Mouse (Mus musculus) gastrocnemius, postnatal 36 days (tissue): ENCODE measurements around the gene Ctf1. TPM values are rescaled to one million over a fixed set of nuclear protein-coding genes. Genes with fewer than 3 reads are reported as not detected.
A peak's percentile ranks its signal among the peaks of the same experiment; 100 is the strongest.

Experiments used
- DNase-seq, 2 experiments: peaks; one replicate each; pipeline ENCODE4 v3.0.0; 2022
- intact Hi-C: fragments of 180-260 bp; cut with DNase I; formaldehyde crosslinking; loops from one replicate; pipeline ENCODE4 v1.15.1; 2025
- long read RNA-seq, 2 experiments: library from polyadenylated mRNA; stranded (forward); transcript quantifications; one replicate each; pipeline ENCODE4 v2.0.0; 2021
- total RNA-seq, 2 experiments: library from RNA; stranded (reverse); gene quantifications; 2 replicates each; pipeline ENCODE4 v1.2.3; 2021

Gene Ctf1
- total RNA-seq = 10 to 100 TPM; 14.6 to 18.7 TPM
- long read RNA-seq, experiment 1, transcript Ctf1-204 (3 exons, 784 nt) = major isoform, 12 of 22 reads
- long read RNA-seq, experiment 1, partial matches to known transcripts = 1 of 22 reads
- long read RNA-seq, experiment 1, other reads (novel, unspliced or antisense) = 3 of 22 reads
- long read RNA-seq, experiment 2, transcript Ctf1-204 (3 exons, 784 nt) = major isoform, 29 of 42 reads
- long read RNA-seq, experiment 2, transcript Ctf1-201 (3 exons, 1,352 nt) = minor isoform, 6 of 42 reads
- long read RNA-seq, experiment 2, partial matches to known transcripts = 0 of 42 reads
- long read RNA-seq, experiment 2, other reads (novel, unspliced or antisense) = 7 of 42 reads

- intact Hi-C loops = no loop called here
- DNase-seq = peak; percentile 63 to 66
Measured at GRCm38 (mm10) chr7:127712461-127713385, at the start of gene Ctf1. Gene Ctf1, plus strand, starts transcription at chr7:127712736.

DNA sequence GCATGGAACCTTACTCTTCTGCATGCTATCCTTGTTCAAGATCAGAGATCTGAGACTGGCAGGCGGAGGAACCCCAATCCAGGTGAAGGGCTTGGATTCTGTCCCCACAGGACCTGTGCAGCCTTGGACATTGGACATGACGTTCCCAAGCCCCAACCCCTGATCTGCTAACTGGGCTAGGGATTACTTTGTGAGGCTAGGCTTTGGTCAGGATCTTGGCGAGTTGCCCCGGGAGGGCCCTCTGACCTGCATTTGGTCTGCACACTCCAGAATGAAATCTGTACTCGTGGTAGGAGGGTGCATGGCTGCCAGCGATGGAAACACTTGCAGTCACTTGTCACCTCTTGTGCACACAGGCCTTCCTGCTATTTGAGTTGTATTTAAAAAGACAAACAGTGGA lies 49.6 kb upstream of the Ctf1 start:
- DNase-seq = no peak
- intact Hi-C loops = no loop called here

GRCm38 (mm10) chr7:127666066-127666654 lies 46.4 kb upstream of the Ctf1 start:
- DNase-seq = no peak
- intact Hi-C loops = no loop called here

DNA sequence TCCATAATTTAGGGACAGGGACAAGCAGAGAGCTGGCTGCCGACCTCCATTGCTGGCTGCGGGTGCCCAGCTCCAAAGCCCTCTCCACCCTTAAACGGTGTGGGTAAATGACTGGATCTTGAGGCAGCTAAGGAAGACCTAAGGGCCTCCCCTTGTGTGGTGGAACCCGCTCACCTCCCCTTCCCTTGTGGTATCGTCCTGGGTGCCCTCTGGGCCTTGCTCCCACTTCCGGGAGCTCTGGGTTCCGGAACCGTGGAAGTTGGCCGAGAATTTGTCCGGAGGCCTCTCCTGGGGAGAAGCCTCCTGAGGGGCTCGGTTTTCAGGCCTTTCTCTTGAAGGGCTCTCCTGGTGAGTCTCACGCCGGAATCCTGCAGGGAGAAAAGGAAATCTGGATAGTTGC lies 45.9 kb upstream of the Ctf1 start:
- DNase-seq = no peak
- intact Hi-C loops = no loop called here

DNA sequence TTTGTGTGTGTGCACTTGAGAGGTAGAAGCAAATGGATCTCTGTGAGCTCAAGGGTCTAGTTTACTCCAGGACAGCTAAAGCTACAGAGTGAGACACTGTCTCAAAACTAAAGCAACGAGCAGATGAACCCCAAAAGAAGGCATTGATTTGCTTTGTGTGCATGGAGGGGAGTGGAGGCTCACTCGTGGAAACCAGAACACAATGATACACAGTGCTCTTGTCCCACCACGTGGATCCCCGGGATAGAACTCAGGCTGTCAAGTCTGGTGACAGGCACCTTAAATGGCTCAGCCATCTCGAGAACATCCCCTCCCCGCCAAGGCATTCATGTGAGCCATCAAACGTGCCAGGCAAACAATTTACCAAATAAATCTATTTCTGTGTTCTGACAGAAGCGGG lies 45.4 kb upstream of the Ctf1 start:
- intact Hi-C loops = no loop called here
- DNase-seq = no peak

GRCm38 (mm10) chr7:127671880-127672774 lies 40.4 kb upstream of the Ctf1 start:
- intact Hi-C loops = loop anchor here (5.0 kb wide), 1 partner anchor 85 kb away; no protein-coding TSS in a partner anchor

GRCm38 (mm10) chr7:127672776-127673175 lies 39.8 kb upstream of the Ctf1 start:
- intact Hi-C loops = loop anchor here (5.0 kb wide), 1 partner anchor 85 kb away; no protein-coding TSS in a partner anchor
- DNase-seq = no peak

More at GRCm38 (mm10) chr7:127671880-127672774, 40.4 kb upstream of the Ctf1 start:
- DNase-seq = no peak

- peak; percentile 62 to 82 for DNase-seq
- intact Hi-C loops = loop anchor here (2.0 to 5.0 kb wide), 3 partner anchors 34 to 82 kb away; partner anchors contain the start of genes Bcl7c and Fbxl19
Measured at GRCm38 (mm10) chr7:127674977-127675376, 37.6 kb upstream of the Ctf1 start.

DNA sequence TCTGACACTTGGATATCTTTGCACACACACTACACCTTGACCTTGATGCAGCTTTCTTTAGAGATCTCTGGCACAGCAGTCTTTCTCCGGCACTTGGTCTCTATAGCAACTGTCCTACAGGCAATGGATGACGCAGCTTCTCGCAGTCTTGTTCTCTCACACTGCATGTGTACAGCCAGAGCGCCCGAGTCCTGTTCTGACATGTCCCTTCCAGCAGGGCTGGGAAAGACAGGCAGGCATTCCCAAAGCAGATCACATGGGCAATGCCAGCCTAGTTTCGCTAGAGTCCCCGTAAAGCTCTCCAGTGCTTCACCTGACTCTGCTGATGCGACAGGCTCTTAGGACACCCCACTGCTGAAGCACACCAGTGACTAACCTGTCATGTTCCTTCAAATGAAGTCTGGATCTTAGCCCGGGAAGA lies 37.1 kb upstream of the Ctf1 start:
- intact Hi-C loops = loop anchor here (2.0 to 5.0 kb wide), 2 partner anchors 33 to 67 kb away; partner anchors contain the start of genes Bcl7c and Fbxl19
- no peak for DNase-seq

DNA sequence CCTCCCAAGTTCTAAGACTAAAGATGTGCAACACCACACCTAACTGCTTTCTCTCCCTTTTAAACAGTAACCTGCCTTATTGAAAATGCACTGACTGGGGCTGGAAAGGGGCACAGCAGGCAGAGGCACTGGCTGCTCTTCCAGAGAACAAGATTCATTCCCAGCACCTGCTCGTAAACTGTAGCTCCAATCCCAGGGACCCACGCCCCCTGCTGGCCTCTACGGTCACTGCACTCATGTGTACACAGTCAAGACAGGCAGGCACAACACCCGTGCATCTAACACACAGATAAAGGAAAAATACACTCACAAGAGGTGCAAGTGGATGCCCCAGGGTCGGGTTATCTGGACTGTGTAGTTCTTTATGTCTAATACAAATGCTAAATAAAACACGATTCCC lies 35.5 kb upstream of the Ctf1 start:
- peak; percentile 31 to 40 for DNase-seq
- intact Hi-C loops = loop anchor here (5.0 kb wide), 1 partner anchor 65 kb away; the partner anchor contains the start of gene Fbxl19

DNA sequence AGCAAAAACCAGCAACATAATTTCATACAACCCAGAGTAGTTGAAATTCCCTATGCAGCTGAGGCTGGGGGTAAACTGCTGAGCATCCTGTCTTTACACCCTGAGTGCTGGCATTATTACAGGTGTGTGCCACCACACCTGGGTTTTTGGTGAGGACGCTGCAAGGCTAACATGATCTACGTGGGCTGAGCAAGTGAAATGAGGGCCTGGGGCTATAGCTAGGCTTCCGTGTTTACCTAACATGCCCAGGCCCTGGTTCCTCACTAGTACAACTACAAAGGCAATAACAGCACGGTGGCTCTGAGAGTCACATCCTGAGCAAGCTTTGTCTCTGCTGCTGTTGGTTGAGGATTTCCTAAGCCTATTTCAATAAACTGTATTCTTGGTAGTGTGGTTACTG lies 34.9 kb upstream of the Ctf1 start:
- intact Hi-C loops = loop anchor here (5.0 kb wide), 1 partner anchor 65 kb away; the partner anchor contains the start of gene Fbxl19
- DNase-seq = no peak

- no peak for DNase-seq
- intact Hi-C loops = loop anchor here (5.0 kb wide), 1 partner anchor 63 kb away; the partner anchor contains the start of gene Fbxl19
Measured at GRCm38 (mm10) chr7:127678811-127679210, 33.7 kb upstream of the Ctf1 start.

DNA sequence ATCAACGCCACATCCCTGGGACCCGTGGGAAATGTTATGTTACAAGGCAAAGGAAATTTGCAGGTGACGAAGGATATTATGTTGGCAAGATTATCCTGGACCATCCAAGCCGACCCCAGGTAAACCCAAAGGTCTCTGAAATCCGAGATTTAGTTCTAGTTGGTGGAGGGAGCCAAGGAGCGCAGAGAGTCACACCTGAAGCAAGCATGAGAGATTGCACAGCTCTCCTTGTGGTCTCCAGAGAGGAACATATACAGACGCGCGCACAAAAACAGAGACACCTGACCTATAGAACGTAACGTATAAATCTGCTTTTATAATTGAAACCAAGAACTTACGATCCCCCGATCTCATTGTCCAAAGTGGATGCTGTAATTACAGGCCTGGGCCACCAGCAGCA lies 32.0 kb upstream of the Ctf1 start:
- intact Hi-C loops = no loop called here
- DNase-seq = no peak

GRCm38 (mm10) chr7:127681888-127682553 lies 30.5 kb upstream of the Ctf1 start:
- no peak for DNase-seq
- intact Hi-C loops = no loop called here

- intact Hi-C loops = no loop called here
- DNase-seq = peak; percentile 32 to 48
Measured at GRCm38 (mm10) chr7:127685304-127686018, 27.1 kb upstream of the Ctf1 start.

GRCm38 (mm10) chr7:127686740-127687449 lies 25.6 kb upstream of the Ctf1 start:
- intact Hi-C loops = no loop called here

DNA sequence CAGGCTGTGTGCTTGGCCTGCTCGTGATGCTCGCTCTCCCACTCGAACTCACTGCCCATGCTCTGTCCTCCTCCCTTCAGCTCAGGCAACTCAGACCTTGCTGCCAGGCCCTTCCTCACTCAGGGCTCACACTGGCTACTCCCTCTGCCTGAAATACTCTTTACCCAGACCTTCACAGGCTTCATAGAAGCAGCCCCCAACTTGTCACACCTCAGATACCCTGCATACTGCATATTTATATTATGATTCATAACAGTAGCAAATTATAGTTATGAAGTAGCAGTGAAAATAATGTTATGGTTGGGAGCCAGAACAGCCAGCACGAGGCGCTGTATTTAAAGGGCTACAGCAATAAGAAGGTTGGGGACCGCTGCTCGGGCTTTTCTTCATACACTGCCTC lies 23.6 kb upstream of the Ctf1 start:
- intact Hi-C loops = no loop called here

More at GRCm38 (mm10) chr7:127686740-127687449, 25.6 kb upstream of the Ctf1 start:
- no peak for DNase-seq

More for the DNA sequence above, 23.6 kb upstream of the Ctf1 start:
- DNase-seq = no peak
